Mouse (Mus musculus) neural tube, embryonic 13.5 days (tissue): ENCODE measurements around the gene Tmem190. TPM values are rescaled to one million over a fixed set of nuclear protein-coding genes. Genes with fewer than 3 reads are reported as not detected.
A peak's percentile ranks its signal among the peaks of the same experiment; 100 is the strongest.

Experiments used
- ATAC-seq: fragments of 200-750 bp; cut with Nextera tagmentation; 2 replicates; pipeline ENCODE4 v1.8.0; 2017; ENCODE audit warnings: low read depth, mild to moderate bottlenecking, moderate TSS enrichment, moderate library complexity
- H3K27ac ChIP-seq: fragments of 300-500 bp; sonication (generic); replicated peaks from 2 replicates; pipeline ENCODE4 v1.5.1; 2015; ENCODE audit warnings: moderate library complexity, mild to moderate bottlenecking, inconsistent platforms
- H3K27me3 ChIP-seq: fragments of 300-500 bp; sonication (generic); 2 replicates; pipeline ENCODE4 v1.6.1; 2015; ENCODE audit warnings: mild to moderate bottlenecking, inconsistent platforms
- H3K36me3 ChIP-seq: fragments of 300-500 bp; sonication (generic); 2 replicates; pipeline ENCODE4 v1.6.1; 2015; ENCODE audit warnings: mild to moderate bottlenecking, inconsistent platforms
- H3K4me1 ChIP-seq: fragments of 300-500 bp; sonication (generic); replicated peaks from 2 replicates; pipeline ENCODE4 v1.6.1; 2015; ENCODE audit warnings: inconsistent platforms
- H3K4me2 ChIP-seq: fragments of 300-500 bp; sonication (generic); 2 replicates; pipeline ENCODE4 v1.6.1; 2015; ENCODE audit warnings: inconsistent platforms, mild to moderate bottlenecking, moderate library complexity
- H3K4me3 ChIP-seq: fragments of 300-500 bp; sonication (generic); 2 replicates; pipeline ENCODE4 v1.5.1; 2015; ENCODE audit warnings: mild to moderate bottlenecking, inconsistent platforms
- H3K9ac ChIP-seq: fragments of 300-500 bp; sonication (generic); 2 replicates; pipeline ENCODE4 v1.6.1; 2015; ENCODE audit warnings: moderate library complexity, mild to moderate bottlenecking, inconsistent platforms
- H3K9me3 ChIP-seq: fragments of 300-500 bp; sonication (generic); 2 replicates; pipeline ENCODE4 v1.6.1; 2016; ENCODE audit warnings: inconsistent platforms
- WGBS: fragments of 180-500 bp; shearing (Covaris S2); methylation state at CpG from one replicate; pipeline ENCODE4 v1.1.7; 2015; 5-methylcytosine and 5-hydroxymethylcytosine counted together
- polyA plus RNA-seq: library from polyadenylated mRNA; unstranded; fragments of >200 nt; fragmentation: Nextera tagmentation; extraction: Ambion mirVana; gene quantifications from 2 replicates; pipeline ENCODE4 v1.2.1, GENCODE M21; 2015

Gene Tmem190
- not detected in 2 replicates for polyA plus RNA-seq

GRCm38 (mm10) chr7:4782759-4783158 is at the start of gene Tmem190, which contains the start of gene Il11:
Tmem190 (plus strand) TSS chr7:4782937.
Il11 (minus strand) TSS chr7:4782859.
- ATAC-seq: no peak
- no peak within 1 kb of the TSS for H3K9ac ChIP-seq
- H3K4me3 ChIP-seq: no peak within 1 kb of the TSS

GRCm38 (mm10) chr7:4732968-4733392 is 49.8 kb upstream of the Tmem190 start:
- H3K27me3 ChIP-seq: 0 out of 2 replicates have a peak, but pooled peaks cover 3% of the 10 kb centered on the region
- no peak overlapping the region for H3K4me2 ChIP-seq
- WGBS: 72% methylated on average over 6 of the region's 6 CpGs
- no peak overlapping the region for H3K27ac ChIP-seq
- no peaks in the 10 kb centered on the region for H3K36me3 ChIP-seq
- H3K4me1 ChIP-seq: no peaks in the 10 kb centered on the region
- no peaks in the 10 kb centered on the region for H3K9me3 ChIP-seq
- no peak overlapping the region for H3K9ac ChIP-seq
- no peak overlapping the region for H3K4me3 ChIP-seq
- no peak for ATAC-seq

More at GRCm38 (mm10) chr7:4782759-4783158, at the start of gene Tmem190, which contains the start of gene Il11:
- no peak within 1 kb of the TSS for H3K4me2 ChIP-seq
- 68% methylated on average over 2 of the region's 2 CpGs for WGBS
- no peaks in the 10 kb centered on the region for H3K36me3 ChIP-seq
- no peak within 1 kb of the TSS for H3K27ac ChIP-seq
- H3K4me1 ChIP-seq: peaks cover 3% of the 10 kb centered on the region; the same call in 1 of the 2 replicates
- H3K9me3 ChIP-seq: no peaks in the 10 kb centered on the region
- H3K27me3 ChIP-seq: peaks cover 50% of the 10 kb centered on the region

GRCm38 (mm10) chr7:4739041-4739543 is 43.6 kb upstream of the Tmem190 start:
- Histone ChIP-seq H3K9me3 (no peaks in the 10 kb centered on the region), H3K4me2 (peak overlapping the region; percentile 57), H3K4me3 (peak overlapping the region; percentile 74), H3K27ac (peak overlapping the region; percentile 85), H3K27me3 (no peaks in the 10 kb centered on the region), H3K9ac (peak overlapping the region; percentile 45; the same call in 1 of the 2 replicates), H3K36me3 (0 out of 2 replicates have a peak, but pooled peaks cover 15% of the 10 kb centered on the region), H3K4me1 (peaks cover 40% of the 10 kb centered on the region)
- ATAC-seq: no peak
- WGBS: 43% methylated on average over 10 of the region's 10 CpGs

DNA sequence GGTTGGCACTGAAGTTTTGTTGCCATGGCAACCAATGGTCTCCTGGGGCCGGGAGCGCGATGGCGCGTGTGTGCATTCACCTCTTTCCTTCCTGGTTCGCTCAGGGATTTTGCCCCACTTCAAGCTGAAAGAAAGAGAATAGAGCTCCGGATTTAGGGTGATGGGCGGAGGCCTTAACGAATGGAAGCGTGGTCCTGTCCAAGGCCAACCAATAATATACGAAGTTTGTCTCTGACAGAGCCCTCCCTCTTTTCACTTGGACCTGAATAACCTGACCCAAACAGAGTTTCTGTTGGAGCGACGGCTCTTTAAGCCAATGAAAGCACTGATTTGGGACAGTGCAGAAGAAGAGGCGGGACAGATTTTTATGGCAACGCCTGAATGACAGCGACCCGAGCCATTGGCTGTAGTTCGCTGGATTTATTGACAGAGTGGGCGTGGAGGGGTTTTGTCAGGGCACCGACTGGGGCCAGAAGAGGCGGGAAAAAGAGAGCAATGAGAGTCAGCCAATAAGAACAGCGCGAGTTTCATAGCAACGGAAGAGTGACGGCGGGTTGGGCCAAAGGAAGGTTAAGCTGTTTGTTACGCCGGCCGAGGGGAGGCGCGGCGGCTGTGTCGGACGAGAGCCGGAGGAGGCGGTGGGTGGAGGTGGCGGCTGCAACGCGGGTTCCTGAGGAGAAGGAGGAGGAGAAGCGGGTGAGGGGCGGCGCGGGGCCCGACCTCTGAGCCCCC is 43.0 kb upstream of the Tmem190 start, which contains the start of gene Kmt5c:
TSS of gene Kmt5c (plus strand) at position 572 of the 732 bp plus-strand sequence.
- under 1% methylated on average over 42 of the region's 44 CpGs for WGBS
- peak; percentile 98 for ATAC-seq

DNA sequence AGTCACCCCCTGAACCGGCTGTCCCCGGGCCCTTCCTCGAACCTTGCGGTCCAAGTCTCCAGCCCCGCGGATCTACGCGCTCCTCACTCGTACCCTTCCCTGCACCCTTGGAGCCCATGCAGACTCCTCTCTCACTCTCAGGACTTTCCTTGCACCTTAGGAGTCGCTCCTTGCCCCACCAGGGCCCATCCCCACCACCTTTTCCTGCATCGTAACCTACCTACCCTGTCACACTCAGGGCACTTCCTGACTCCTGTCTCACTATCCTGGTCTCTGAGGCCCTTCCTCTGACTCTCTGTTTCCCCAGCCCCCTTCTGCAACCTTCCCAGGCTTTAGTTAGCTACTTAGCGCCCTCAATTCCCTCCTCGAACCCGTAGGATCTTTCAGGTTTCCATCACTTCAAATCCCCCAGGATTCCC is 42.4 kb upstream of the Tmem190 start:
- ATAC-seq: peak; percentile 42
- Histone ChIP-seq H3K4me2 (peak overlapping the region; percentile 85), H3K4me1 (peaks cover 40% of the 10 kb centered on the region), H3K4me3 (peak overlapping the region; percentile 74), H3K9ac (peak overlapping the region; percentile 92), H3K27ac (peak overlapping the region; percentile 95), H3K27me3 (no peaks in the 10 kb centered on the region), H3K9me3 (no peaks in the 10 kb centered on the region), H3K36me3 (peaks cover 26% of the 10 kb centered on the region)
- 0% methylated on average over 11 of the region's 14 CpGs for whole genome bisulfite sequencing

More for the DNA sequence above, 43.0 kb upstream of the Tmem190 start, which contains the start of gene Kmt5c:
- H3K36me3 ChIP-seq: peaks cover 22% of the 10 kb centered on the region
- H3K9me3 ChIP-seq: no peaks in the 10 kb centered on the region
- H3K9ac ChIP-seq: peak within 1 kb of the TSS; percentile 92
- no peaks in the 10 kb centered on the region for H3K27me3 ChIP-seq
- peak within 1 kb of the TSS; percentile 95 for H3K27ac ChIP-seq
- peak within 1 kb of the TSS; percentile 74 for H3K4me3 ChIP-seq
- H3K4me2 ChIP-seq: peak within 1 kb of the TSS; percentile 85
- peaks cover 40% of the 10 kb centered on the region for H3K4me1 ChIP-seq

- Histone ChIP-seq H3K4me2 (peak overlapping the region; percentile 85), H3K9ac (peak overlapping the region; percentile 92), H3K9me3 (no peaks in the 10 kb centered on the region), H3K27me3 (no peaks in the 10 kb centered on the region), H3K27ac (peak overlapping the region; percentile 95), H3K4me1 (peaks cover 40% of the 10 kb centered on the region), H3K36me3 (peaks cover 34% of the 10 kb centered on the region), H3K4me3 (peak overlapping the region; percentile 74)
- ATAC-seq: no peak
- under 1% methylated on average over 4 of the region's 4 CpGs for WGBS
Measured at GRCm38 (mm10) chr7:4741151-4741550, 41.6 kb upstream of the Tmem190 start.

GRCm38 (mm10) chr7:4741672-4742481 is 40.9 kb upstream of the Tmem190 start:
- ATAC-seq: no peak
- H3K9me3 ChIP-seq: no peaks in the 10 kb centered on the region
- H3K4me1 ChIP-seq: peaks cover 44% of the 10 kb centered on the region
- H3K36me3 ChIP-seq: peaks cover 41% of the 10 kb centered on the region
- peak overlapping the region; percentile 74 for H3K4me3 ChIP-seq
- no peaks in the 10 kb centered on the region for H3K27me3 ChIP-seq
- peak overlapping the region; percentile 95 for H3K27ac ChIP-seq
- H3K9ac ChIP-seq: peak overlapping the region; percentile 92
- H3K4me2 ChIP-seq: peak overlapping the region; percentile 85
- WGBS: 79% methylated on average over 21 of the region's 21 CpGs

DNA sequence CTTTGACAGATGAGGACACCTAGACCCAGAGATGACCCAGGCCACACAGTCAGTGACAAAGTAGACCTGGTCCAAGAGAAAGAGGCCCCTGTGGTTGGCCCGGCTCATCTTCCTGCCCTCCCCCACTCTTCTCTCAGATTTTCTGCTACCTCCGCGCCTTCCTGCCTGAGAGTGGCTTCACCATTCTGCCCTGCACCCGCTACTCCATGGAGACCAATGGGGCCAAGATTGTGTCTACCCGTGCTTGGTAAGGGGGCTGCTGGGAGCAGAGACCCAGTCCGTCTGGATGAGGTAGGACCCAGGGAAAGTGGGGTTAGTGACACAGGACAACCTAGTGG is 40.3 kb upstream of the Tmem190 start:
- ATAC-seq: no peak
- Histone ChIP-seq H3K4me1 (peaks cover 44% of the 10 kb centered on the region), H3K4me3 (no peak overlapping the region), H3K27ac (no peak overlapping the region), H3K36me3 (peaks cover 44% of the 10 kb centered on the region), H3K4me2 (peak overlapping the region; percentile 85; the same call in 1 of the 2 replicates), H3K9ac (peak overlapping the region; percentile 92; the same call in 1 of the 2 replicates), H3K27me3 (no peaks in the 10 kb centered on the region), H3K9me3 (no peaks in the 10 kb centered on the region)
- WGBS: 87% methylated on average over 6 of the region's 6 CpGs

DNA sequence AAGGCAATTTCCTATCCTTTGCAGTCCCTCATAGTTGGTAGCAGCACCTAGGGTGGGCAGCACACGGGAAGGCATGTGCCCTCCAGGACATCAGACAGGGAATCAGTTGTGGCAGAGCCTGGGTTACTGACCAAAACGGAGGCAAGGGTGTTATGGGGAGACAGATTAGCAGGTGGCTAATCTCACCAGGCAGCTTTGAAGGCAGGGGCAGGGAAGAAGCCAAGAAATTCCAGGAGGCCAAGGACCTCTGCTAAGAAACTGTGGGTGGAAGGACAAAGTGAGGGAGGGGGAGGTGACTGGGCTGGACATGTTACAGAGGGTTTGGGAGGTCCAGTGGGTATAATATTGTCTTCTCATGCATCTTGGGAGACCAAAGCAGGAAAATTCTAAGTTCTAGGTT is 39.4 kb upstream of the Tmem190 start:
- no peak overlapping the region for H3K4me2 ChIP-seq
- no peak overlapping the region for H3K27ac ChIP-seq
- H3K27me3 ChIP-seq: no peaks in the 10 kb centered on the region
- H3K4me1 ChIP-seq: peaks cover 42% of the 10 kb centered on the region
- no peaks in the 10 kb centered on the region for H3K9me3 ChIP-seq
- H3K9ac ChIP-seq: 0 out of 2 replicates have a peak overlapping the region, but pooled peaks have one; percentile 14
- H3K36me3 ChIP-seq: peaks cover 44% of the 10 kb centered on the region
- 77% methylated on average over 2 of the region's 2 CpGs for WGBS
- no peak overlapping the region for H3K4me3 ChIP-seq
- no peak for ATAC-seq

DNA sequence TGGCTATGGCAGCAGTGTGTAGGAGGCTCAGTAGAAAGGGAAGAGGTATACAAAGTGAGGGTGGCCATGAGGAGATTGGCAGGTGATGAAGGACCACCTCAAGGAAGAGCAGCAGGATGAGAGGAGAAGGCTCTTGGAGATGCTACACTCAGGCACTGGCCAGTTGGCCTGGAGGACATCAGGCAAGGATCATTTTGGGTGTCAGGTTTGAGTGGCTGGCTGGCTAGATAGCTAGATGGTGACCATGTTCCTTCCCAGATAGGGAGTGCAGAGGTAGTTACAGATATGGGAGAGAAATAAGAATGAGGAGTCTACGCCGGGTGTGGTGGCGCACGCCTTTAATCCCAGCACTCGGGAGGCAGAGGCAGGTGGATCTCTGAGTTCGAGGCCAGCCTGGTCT is 37.9 kb upstream of the Tmem190 start:
- Histone ChIP-seq H3K27ac (no peak overlapping the region), H3K9me3 (no peaks in the 10 kb centered on the region), H3K27me3 (no peaks in the 10 kb centered on the region), H3K4me1 (peaks cover 33% of the 10 kb centered on the region), H3K36me3 (peaks cover 48% of the 10 kb centered on the region), H3K4me3 (no peak overlapping the region), H3K4me2 (no peak overlapping the region), H3K9ac (no peak overlapping the region)
- WGBS: 93% methylated on average over 6 of the region's 6 CpGs
- no peak for ATAC-seq

- H3K4me2 ChIP-seq: no peak overlapping the region
- H3K27me3 ChIP-seq: no peaks in the 10 kb centered on the region
- H3K9me3 ChIP-seq: no peaks in the 10 kb centered on the region
- ATAC-seq: no peak
- peaks cover 48% of the 10 kb centered on the region for H3K36me3 ChIP-seq
- no peak overlapping the region for H3K4me3 ChIP-seq
- H3K27ac ChIP-seq: no peak overlapping the region
- 86% methylated on average over 22 of the region's 22 CpGs for WGBS
- peaks cover 23% of the 10 kb centered on the region for H3K4me1 ChIP-seq
- no peak overlapping the region for H3K9ac ChIP-seq
Measured at GRCm38 (mm10) chr7:4746326-4746980, 36.3 kb upstream of the Tmem190 start.
